Mouse (Mus musculus) lung, embryonic 16.5 days (tissue): ENCODE results near the gene Mov10. TPM values are rescaled to one million over a fixed set of nuclear protein-coding genes. Genes with fewer than 3 reads are reported as not detected.
A peak's percentile ranks its signal among the peaks of the same experiment; 100 is the strongest.
"Not testable (repeated sequence)": the region's sequence is repeated elsewhere in the genome, so short reads cannot be mapped to it uniquely, and the experiment has no call there.

Source experiments
- ATAC-seq: fragments of 200-750 bp; cut with Nextera tagmentation; 2 replicates; pipeline ENCODE4 v1.8.0; 2017; ENCODE audit warnings: low read depth, mild to moderate bottlenecking, moderate library complexity
- H3K27ac ChIP-seq: fragments of 300-500 bp; sonication (generic); 2 replicates; pipeline ENCODE4 v1.5.1; 2014; ENCODE audit warnings: mild to moderate bottlenecking, control low read depth, low read length
- H3K27me3 ChIP-seq: fragments of 300-500 bp; sonication (generic); 2 replicates; pipeline ENCODE4 v1.6.1; 2014; ENCODE audit warnings: low read depth, low read length, mixed read lengths; ENCODE audit not compliant: control insufficient read depth, insufficient read depth
- H3K36me3 ChIP-seq: fragments of 300-500 bp; sonication (generic); 2 replicates; pipeline ENCODE4 v1.6.1; 2014; ENCODE audit warnings: low read length; ENCODE audit not compliant: control insufficient read depth, insufficient read depth
- H3K4me1 ChIP-seq: fragments of 300-500 bp; sonication (generic); replicated peaks from 2 replicates; pipeline ENCODE4 v1.6.1; 2014; ENCODE audit warnings: low read length, mixed read lengths; ENCODE audit not compliant: control insufficient read depth, insufficient read depth
- H3K4me2 ChIP-seq: fragments of 300-500 bp; sonication (generic); 2 replicates; pipeline ENCODE4 v1.6.1; 2014; ENCODE audit warnings: low read depth, low read length, control low read depth
- H3K4me3 ChIP-seq: fragments of 300-500 bp; sonication (generic); 2 replicates; pipeline ENCODE4 v1.5.1; 2014; ENCODE audit warnings: mild to moderate bottlenecking, low read length, control low read depth
- H3K9ac ChIP-seq: fragments of 300-500 bp; sonication (generic); 2 replicates; pipeline ENCODE4 v1.6.1; 2014; ENCODE audit warnings: low read length, control low read depth
- H3K9me3 ChIP-seq: fragments of 300-500 bp; sonication (generic); 2 replicates; pipeline ENCODE4 v1.6.1; 2016; ENCODE audit warnings: low read length; ENCODE audit not compliant: control insufficient read depth
- WGBS: fragments of 180-500 bp; shearing (Covaris S2); extraction: QIAGEN DNeasy Blood & Tissue Kit; methylation state at CpG from one replicate; pipeline ENCODE4 v1.1.7; 2014; 5-methylcytosine and 5-hydroxymethylcytosine counted together
- polyA plus RNA-seq: library from polyadenylated mRNA; unstranded; fragments of >200 nt; fragmentation: Nextera tagmentation; extraction: Ambion mirVana; gene quantifications from 2 replicates; pipeline ENCODE4 v1.2.1, GENCODE M21; 2015

Gene Mov10
- polyA plus RNA-seq, result 44.2 and 56.2 TPM in 2 replicates

GRCm38 (mm10) chr3:104817991-104818748, at the start of gene Mov10:
Gene Mov10 (minus strand): TSS chr3:104818563.
- H3K9ac ChIP-seq, result peak within 1 kb of the TSS; percentile 93
- no peaks in the 10 kb centered on the region for H3K9me3 ChIP-seq
- peaks cover 20% of the 10 kb centered on the region for H3K4me1 ChIP-seq
- peak; percentile 88 for ATAC-seq
- H3K36me3 ChIP-seq, result no peaks in the 10 kb centered on the region
- H3K27ac ChIP-seq, result peak within 1 kb of the TSS; percentile 94
- WGBS, result 0% methylated on average over 40 of the region's 40 CpGs
- H3K27me3 ChIP-seq, result no peaks in the 10 kb centered on the region
- H3K4me2 ChIP-seq, result peak within 1 kb of the TSS; percentile 54
- H3K4me3 ChIP-seq, result peak within 1 kb of the TSS; percentile 88

GRCm38 (mm10) chr3:104866674-104867073, 48.3 kb upstream of the Mov10 start:
- not testable (repeated sequence) for ATAC-seq, H3K27me3 ChIP-seq, H3K4me3 ChIP-seq, H3K9me3 ChIP-seq, H3K36me3 ChIP-seq, H3K27ac ChIP-seq, H3K9ac ChIP-seq, H3K4me2 ChIP-seq
- H3K4me1 ChIP-seq, result peaks cover 15% of the 10 kb centered on the region

GRCm38 (mm10) chr3:104865341-104865788, 47.0 kb upstream of the Mov10 start:
- H3K27me3 ChIP-seq, result no peaks in the 10 kb centered on the region

DNA sequence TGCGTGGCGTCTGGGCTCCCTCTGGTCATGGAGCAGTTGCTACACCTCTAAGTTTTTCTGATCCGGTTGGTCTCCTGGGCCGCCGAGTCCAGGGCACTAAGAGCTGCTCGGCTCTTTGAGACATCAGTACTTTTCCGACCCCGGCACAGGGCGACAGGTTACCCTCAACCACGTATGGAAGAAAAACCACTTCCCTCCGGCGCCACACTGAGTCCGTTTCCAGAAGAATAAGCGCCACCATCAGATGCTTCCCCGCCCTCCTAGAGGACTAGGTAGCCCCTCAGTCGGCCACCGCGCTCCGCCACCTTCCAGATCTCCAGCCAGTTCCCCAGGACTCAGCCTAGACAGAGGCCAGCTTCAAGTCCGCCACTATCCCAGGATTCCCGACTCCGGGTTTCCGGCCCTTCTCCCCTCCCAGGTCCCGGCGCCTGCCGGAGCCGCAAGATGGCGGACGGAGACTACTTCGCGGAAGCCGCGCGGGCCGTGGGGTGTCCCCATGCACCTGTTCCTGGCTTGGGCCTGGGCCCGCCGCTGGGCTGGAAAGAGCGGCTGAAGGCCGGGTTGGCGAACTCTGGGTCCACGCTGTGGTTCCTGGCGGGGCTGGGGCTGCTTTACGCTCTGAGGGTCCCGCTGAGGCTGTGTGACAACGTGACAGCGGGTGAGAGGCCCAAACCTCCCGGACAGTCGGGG, 46.4 kb upstream of the Mov10 start:
- ATAC-seq, result peak; percentile 94
- peak overlapping the region; percentile 99 for H3K4me3 ChIP-seq
- H3K9ac ChIP-seq, result peak overlapping the region; percentile 98
- H3K4me1 ChIP-seq, result peaks cover 16% of the 10 kb centered on the region
- WGBS, result under 1% methylated on average over 48 of the region's 48 CpGs
- H3K27me3 ChIP-seq, result no peaks in the 10 kb centered on the region
- no peaks in the 10 kb centered on the region for H3K9me3 ChIP-seq
- H3K36me3 ChIP-seq, result no peaks in the 10 kb centered on the region; the same call in 1 of the 2 replicates
- H3K27ac ChIP-seq, result peak overlapping the region; percentile 99
- H3K4me2 ChIP-seq, result peak overlapping the region; percentile 84

More at GRCm38 (mm10) chr3:104865341-104865788, 47.0 kb upstream of the Mov10 start:
- 0% methylated on average over 12 of the region's 12 CpGs for WGBS
- Histone ChIP-seq H3K4me1 (peaks cover 16% of the 10 kb centered on the region), H3K9me3 (no peaks in the 10 kb centered on the region), H3K27ac (peak overlapping the region; percentile 99), H3K4me3 (peak overlapping the region; percentile 99), H3K9ac (peak overlapping the region; percentile 98), H3K36me3 (no peaks in the 10 kb centered on the region; the same call in 1 of the 2 replicates), H3K4me2 (peak overlapping the region; percentile 84)
- ATAC-seq, result no peak

GRCm38 (mm10) chr3:104863786-104864650, 45.7 kb upstream of the Mov10 start, which contains the start of the genes St7l and Capza1:
Gene St7l (plus strand): TSS chr3:104864005.
Gene Capza1 (minus strand): TSS chr3:104864505.
- Histone ChIP-seq H3K27me3 (no peaks in the 10 kb centered on the region), H3K4me1 (peaks cover 16% of the 10 kb centered on the region), H3K4me2 (peak within 1 kb of the TSS; percentile 84), H3K9me3 (no peaks in the 10 kb centered on the region), H3K9ac (peak within 1 kb of the TSS; percentile 98), H3K4me3 (peak within 1 kb of the TSS; percentile 99), H3K36me3 (no peaks in the 10 kb centered on the region; the same call in 1 of the 2 replicates), H3K27ac (peak within 1 kb of the TSS; percentile 99)
- peak; percentile 98 for ATAC-seq
- WGBS, result under 1% methylated on average over 43 of the region's 43 CpGs

DNA sequence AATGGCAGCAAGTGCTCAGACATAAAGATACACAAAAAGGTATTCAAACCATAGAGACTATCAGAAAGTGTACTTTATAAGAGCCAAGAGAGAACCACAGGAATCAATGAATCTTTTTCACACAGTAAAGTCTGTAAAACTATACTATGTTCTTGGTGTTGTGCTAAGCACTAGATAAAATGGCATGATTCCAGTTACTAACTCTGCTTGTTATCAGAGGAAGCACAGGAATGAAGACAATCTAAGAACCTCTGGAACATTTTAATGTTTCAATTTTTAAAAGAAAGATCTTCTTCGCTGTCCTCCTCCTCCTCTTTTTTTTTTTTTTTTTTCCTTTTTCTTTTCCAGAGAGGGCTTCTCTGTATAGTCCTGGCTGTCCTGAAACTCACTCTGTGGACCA, 40.2 kb upstream of the Mov10 start:
- ATAC-seq, result no peak
- Histone ChIP-seq H3K36me3 (peaks cover 4% of the 10 kb centered on the region; the same call in 1 of the 2 replicates), H3K27me3 (no peaks in the 10 kb centered on the region), H3K9ac (no peak overlapping the region), H3K27ac (no peak overlapping the region), H3K4me3 (no peak overlapping the region), H3K4me2 (no peak overlapping the region), H3K9me3 (no peaks in the 10 kb centered on the region), H3K4me1 (peaks cover 8% of the 10 kb centered on the region)
- 84% methylated on average over 1 of the region's 1 CpGs for WGBS

- no peaks in the 10 kb centered on the region for H3K9me3 ChIP-seq
- no peak for ATAC-seq
- 57% methylated on average over 1 of the region's 1 CpGs for WGBS
- H3K4me3 ChIP-seq, result no peak overlapping the region
- H3K27ac ChIP-seq, result no peak overlapping the region
- H3K36me3 ChIP-seq, result peaks cover 4% of the 10 kb centered on the region; the same call in 1 of the 2 replicates
- H3K4me2 ChIP-seq, result no peak overlapping the region
- H3K4me1 ChIP-seq, result no peaks in the 10 kb centered on the region
- H3K9ac ChIP-seq, result no peak overlapping the region
- H3K27me3 ChIP-seq, result no peaks in the 10 kb centered on the region
These were observed 37.7 kb upstream of the Mov10 start for GRCm38 (mm10) chr3:104856106-104856505.

- Histone ChIP-seq H3K4me2 (no peak overlapping the region), H3K9ac (no peak overlapping the region), H3K27ac (no peak overlapping the region), H3K4me3 (no peak overlapping the region), H3K36me3 (peaks cover 4% of the 10 kb centered on the region; the same call in 1 of the 2 replicates), H3K4me1 (no peaks in the 10 kb centered on the region), H3K27me3 (no peaks in the 10 kb centered on the region), H3K9me3 (no peaks in the 10 kb centered on the region)
- ATAC-seq, result no peak
These were observed 36.5 kb upstream of the Mov10 start for GRCm38 (mm10) chr3:104854866-104855265.
